Mouse (Mus musculus) kidney, embryonic 16.5 days (tissue): ENCODE measurements at regions not wholly inside any gene's neighbourhood (a gene's known extent, or its start where the extent isn't known, plus 50 kb on each side); places are given as distances from the start of the nearest gene placed in this dataset.

Experiments used
- ATAC-seq: fragments of 200-750 bp; cut with Nextera tagmentation; 2 replicates; pipeline ENCODE4 v1.8.0; 2017; ENCODE audit warnings: moderate TSS enrichment; ENCODE audit not compliant: low FRiP score, low TSS enrichment
- H3K27ac ChIP-seq: fragments of 300-500 bp; sonication (generic); 2 replicates; pipeline ENCODE4 v1.5.1; 2014; ENCODE audit warnings: low read length
- H3K27me3 ChIP-seq: fragments of 300-500 bp; sonication (generic); 2 replicates; pipeline ENCODE4 v1.6.1; 2014; ENCODE audit warnings: low read length, control low read depth, mixed read lengths; ENCODE audit not compliant: insufficient read depth
- H3K36me3 ChIP-seq: fragments of 300-500 bp; sonication (generic); 2 replicates; pipeline ENCODE4 v1.6.1; 2014; ENCODE audit warnings: low read length, control low read depth, mixed read lengths; ENCODE audit not compliant: insufficient read depth
- H3K4me1 ChIP-seq: fragments of 300-500 bp; sonication (generic); 2 replicates; pipeline ENCODE4 v1.6.1; 2014; ENCODE audit warnings: low read length, control low read depth, mixed read lengths; ENCODE audit not compliant: insufficient read depth
- H3K4me2 ChIP-seq: fragments of 300-500 bp; sonication (generic); replicated peaks from 2 replicates; pipeline ENCODE4 v1.6.1; 2014; ENCODE audit warnings: low read depth, low read length
- H3K4me3 ChIP-seq: fragments of 300-500 bp; sonication (generic); 2 replicates; pipeline ENCODE4 v1.5.1; 2014; ENCODE audit warnings: mild to moderate bottlenecking, low read length
- H3K9ac ChIP-seq: fragments of 300-500 bp; sonication (generic); replicated peaks from 2 replicates; pipeline ENCODE4 v1.6.1; 2014; ENCODE audit warnings: low read length
- H3K9me3 ChIP-seq: fragments of 300-500 bp; sonication (generic); 2 replicates; pipeline ENCODE4 v1.6.1; 2016; ENCODE audit warnings: low read length, control low read depth
- WGBS: fragments of 180-500 bp; shearing (Covaris S2); extraction: QIAGEN DNeasy Blood & Tissue Kit; methylation state at CpG from one replicate; pipeline ENCODE4 v1.1.7; 2014; 5-methylcytosine and 5-hydroxymethylcytosine counted together

DNA sequence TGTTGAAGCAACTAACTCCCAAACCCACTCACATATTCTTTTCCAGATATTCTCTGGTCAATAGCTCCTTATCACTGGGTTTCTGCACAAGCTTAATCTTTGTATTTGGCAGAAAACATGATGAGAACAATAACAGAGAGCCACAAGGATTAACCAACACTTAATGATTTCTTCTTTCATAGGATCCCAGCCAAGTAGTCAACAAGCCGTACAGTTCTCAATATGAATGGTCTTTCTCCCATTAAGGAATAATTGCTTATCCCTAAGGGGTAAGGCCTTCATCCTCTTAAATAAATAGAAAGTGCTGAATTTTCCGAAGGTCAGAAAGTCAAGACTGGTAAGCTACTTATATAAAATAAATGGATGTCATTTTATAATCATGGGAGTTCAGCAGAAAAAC lies 181.3 kb upstream of the Paip1 start:
- H3K4me1 ChIP-seq = no peaks in the 10 kb centered on the region
- no peaks in the 10 kb centered on the region for H3K36me3 ChIP-seq
- H3K27ac ChIP-seq = no peak overlapping the region
- no peaks in the 10 kb centered on the region for H3K27me3 ChIP-seq
- no peak for ATAC-seq
- H3K9ac ChIP-seq = no peak overlapping the region
- H3K9me3 ChIP-seq = no peaks in the 10 kb centered on the region
- H3K4me3 ChIP-seq = no peak overlapping the region
- 91% methylated on average over 2 of the region's 2 CpGs for WGBS
- H3K4me2 ChIP-seq = no peak overlapping the region

DNA sequence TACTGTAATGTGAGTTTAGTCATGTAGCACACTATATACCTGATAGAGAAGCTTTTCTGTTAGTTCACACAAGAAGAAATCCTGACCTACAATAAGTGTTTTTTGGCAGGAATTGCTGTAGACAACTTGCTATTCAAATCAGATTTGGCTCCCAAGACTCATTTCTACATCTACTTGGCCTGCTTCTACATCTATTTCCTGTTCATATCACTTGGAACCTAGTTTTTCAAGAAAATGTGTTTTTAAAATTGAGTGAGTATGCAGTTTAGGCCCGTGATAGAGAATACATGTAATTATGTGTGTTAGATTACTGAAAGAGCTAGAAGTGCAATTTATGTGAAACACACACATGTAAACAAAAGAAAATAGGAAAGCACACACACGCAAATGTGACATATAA lies 176.4 kb upstream of the Paip1 start:
- Histone ChIP-seq H3K27ac (no peak overlapping the region), H3K9ac (no peak overlapping the region), H3K4me3 (no peak overlapping the region), H3K4me1 (no peaks in the 10 kb centered on the region), H3K4me2 (no peak overlapping the region), H3K27me3 (no peaks in the 10 kb centered on the region), H3K36me3 (no peaks in the 10 kb centered on the region), H3K9me3 (no peaks in the 10 kb centered on the region)
- ATAC-seq = no peak
- WGBS = 90% methylated on average over 2 of the region's 2 CpGs

DNA sequence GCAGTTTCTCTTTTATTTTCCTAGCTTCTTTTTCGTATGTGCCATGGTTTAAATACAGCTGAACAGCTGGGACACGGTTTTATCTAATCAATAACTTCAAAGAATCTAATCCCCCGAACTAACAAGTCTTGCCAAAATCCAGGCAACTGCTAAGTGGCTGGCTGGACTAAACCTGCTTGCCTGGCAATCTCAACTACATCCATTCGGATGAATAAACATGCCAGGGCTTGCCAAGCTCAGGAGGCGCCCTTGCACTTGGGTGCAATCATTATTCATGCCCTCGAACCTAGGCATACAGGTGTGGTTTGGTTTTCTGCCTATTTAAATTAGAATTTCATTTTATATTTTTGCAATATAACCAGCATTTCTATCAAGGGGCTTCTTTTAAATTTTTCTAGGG lies 172.1 kb upstream of the Paip1 start:
- WGBS = 68% methylated on average over 6 of the region's 6 CpGs
- Histone ChIP-seq H3K9me3 (no peaks in the 10 kb centered on the region), H3K27me3 (no peaks in the 10 kb centered on the region), H3K4me2 (no peak overlapping the region), H3K4me1 (no peaks in the 10 kb centered on the region), H3K9ac (no peak overlapping the region), H3K36me3 (no peaks in the 10 kb centered on the region), H3K27ac (no peak overlapping the region), H3K4me3 (no peak overlapping the region)
- no peak for ATAC-seq

DNA sequence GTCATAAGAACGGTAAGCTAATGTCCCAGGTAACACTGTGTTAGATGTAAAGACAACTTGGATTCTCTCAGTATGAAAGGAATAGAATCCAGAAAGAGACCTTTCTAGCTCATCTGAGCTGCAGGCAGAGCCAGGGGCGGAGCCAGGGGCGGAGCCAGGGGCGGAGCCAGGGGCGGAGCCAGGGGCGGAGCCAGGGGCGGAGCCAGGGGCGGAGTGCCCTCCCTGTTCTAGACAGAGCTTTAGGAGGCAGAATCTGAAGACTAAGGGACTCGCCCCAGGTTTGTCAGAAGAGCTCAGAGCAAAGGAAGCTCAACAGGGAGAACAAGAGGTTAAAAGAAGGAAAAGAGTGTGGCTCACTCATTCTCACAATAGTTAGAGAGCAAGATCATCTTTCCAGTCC lies 169.9 kb upstream of the Paip1 start:
- no peak overlapping the region for H3K4me3 ChIP-seq
- no peak for ATAC-seq
- H3K9me3 ChIP-seq = no peaks in the 10 kb centered on the region
- no peaks in the 10 kb centered on the region for H3K4me1 ChIP-seq
- 69% methylated on average over 9 of the region's 9 CpGs for WGBS
- no peaks in the 10 kb centered on the region for H3K27me3 ChIP-seq
- H3K4me2 ChIP-seq = no peak overlapping the region
- H3K9ac ChIP-seq = no peak overlapping the region
- no peak overlapping the region for H3K27ac ChIP-seq
- no peaks in the 10 kb centered on the region for H3K36me3 ChIP-seq

DNA sequence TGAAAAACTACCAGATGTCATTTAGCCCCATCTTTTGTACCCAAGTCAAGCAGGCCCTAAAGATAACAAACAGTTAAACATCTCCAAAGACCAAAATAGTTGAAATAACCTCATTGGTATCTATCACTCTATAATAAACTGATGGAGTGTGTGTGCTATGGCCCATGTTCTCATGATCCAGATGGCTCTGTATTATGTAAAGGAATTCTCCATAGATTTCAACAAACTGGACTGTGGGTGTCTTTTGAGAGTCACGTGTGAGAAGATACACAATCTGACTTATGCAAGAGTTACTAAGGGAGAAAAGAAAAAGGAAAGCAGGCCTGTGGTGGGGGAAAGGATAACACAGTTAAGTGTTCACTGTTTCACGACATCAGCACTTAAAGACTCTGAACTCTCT lies 164.8 kb upstream of the Paip1 start:
- no peaks in the 10 kb centered on the region for H3K36me3 ChIP-seq
- no peak for ATAC-seq
- no peak overlapping the region for H3K27ac ChIP-seq
- H3K4me2 ChIP-seq = no peak overlapping the region
- H3K27me3 ChIP-seq = no peaks in the 10 kb centered on the region
- H3K9me3 ChIP-seq = no peaks in the 10 kb centered on the region
- no peak overlapping the region for H3K4me3 ChIP-seq
- H3K9ac ChIP-seq = no peak overlapping the region
- 47% methylated on average over 2 of the region's 2 CpGs for WGBS
- peaks cover 4% of the 10 kb centered on the region; the same call in 1 of the 2 replicates for H3K4me1 ChIP-seq

DNA sequence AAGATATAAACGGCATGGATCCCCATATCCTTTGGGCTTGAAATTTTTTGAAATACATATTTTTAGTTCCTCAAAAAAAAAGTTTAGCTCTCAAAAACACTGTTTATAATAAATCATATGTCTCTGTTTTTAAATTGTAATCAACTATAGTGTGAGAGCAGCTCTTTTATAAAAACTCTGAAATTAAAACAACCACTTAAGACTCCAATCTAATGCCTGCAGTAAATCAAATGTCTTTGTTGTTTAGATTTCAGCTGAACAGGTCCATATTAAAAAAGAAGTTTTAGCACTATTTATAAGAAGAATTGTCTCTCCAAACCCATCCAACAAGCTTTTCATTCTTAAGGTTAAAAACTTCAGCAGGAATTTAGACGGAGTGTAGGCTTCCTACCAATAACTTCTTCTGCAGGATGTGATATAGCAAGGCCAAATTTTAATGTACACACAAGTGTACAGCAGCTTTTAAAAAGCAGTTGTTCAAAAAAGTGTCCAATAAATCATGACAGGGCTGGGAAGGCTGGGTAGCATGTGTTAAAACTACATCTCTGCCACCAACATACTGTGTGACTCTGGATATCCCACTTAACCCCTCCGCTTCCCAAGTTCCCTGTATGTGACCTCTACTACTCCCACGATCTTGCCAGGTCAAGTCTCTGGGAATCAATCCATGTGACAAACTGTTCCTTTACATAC lies 160.6 kb upstream of the Paip1 start:
- peak; percentile 57; the same call in 1 of the 2 replicates for ATAC-seq
- Histone ChIP-seq H3K27me3 (no peaks in the 10 kb centered on the region), H3K4me1 (peaks cover 4% of the 10 kb centered on the region; the same call in 1 of the 2 replicates), H3K27ac (no peak overlapping the region), H3K36me3 (no peaks in the 10 kb centered on the region), H3K9me3 (no peaks in the 10 kb centered on the region), H3K4me3 (no peak overlapping the region), H3K4me2 (no peak overlapping the region), H3K9ac (no peak overlapping the region)
- 45% methylated on average over 4 of the region's 4 CpGs for WGBS

DNA sequence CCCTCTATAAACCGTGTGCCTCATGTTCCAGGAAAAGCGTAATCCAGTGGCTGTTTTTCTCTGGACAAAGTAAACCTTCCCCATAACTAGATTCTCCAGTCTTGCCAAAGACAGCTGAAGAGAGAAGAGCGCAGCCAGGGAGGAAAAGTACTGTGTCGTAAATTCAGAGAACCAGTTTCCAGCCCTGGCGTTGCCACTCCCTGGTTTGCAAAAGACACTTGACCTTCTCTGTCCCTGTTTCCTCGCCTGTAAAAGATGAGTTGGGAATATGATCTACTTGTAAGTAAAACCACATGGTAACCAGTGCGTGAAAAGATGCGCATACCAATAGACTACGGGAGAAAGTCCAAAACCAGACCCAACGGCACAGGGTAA lies 160.1 kb upstream of the Paip1 start:
- H3K9me3 ChIP-seq = no peaks in the 10 kb centered on the region
- no peaks in the 10 kb centered on the region for H3K36me3 ChIP-seq
- peaks cover 4% of the 10 kb centered on the region; the same call in 1 of the 2 replicates for H3K4me1 ChIP-seq
- no peak overlapping the region for H3K9ac ChIP-seq
- peak; percentile 39; the same call in 1 of the 2 replicates for ATAC-seq
- no peak overlapping the region for H3K27ac ChIP-seq
- 28% methylated on average over 10 of the region's 10 CpGs for WGBS
- no peaks in the 10 kb centered on the region for H3K27me3 ChIP-seq
- H3K4me2 ChIP-seq = no peak overlapping the region
- no peak overlapping the region for H3K4me3 ChIP-seq

DNA sequence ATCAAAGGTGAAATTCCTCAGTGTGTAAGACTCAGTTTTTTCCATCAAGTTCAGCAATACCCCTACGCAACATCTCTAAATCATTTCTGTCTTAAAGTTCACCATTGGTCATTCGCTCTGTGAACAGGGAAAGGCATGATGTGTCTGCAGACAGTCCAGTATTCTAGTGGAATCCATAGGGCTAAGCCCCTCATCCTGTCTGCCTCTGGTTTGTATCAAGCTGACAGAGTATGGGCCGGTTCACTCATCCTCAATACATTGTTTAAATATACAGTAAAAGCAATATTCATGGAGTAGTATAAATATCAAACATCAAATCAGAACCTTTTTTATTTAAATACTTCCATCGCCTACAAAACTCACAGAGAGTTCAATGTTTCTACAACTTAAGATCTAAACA lies 152.9 kb upstream of the Paip1 start:
- Histone ChIP-seq H3K36me3 (no peaks in the 10 kb centered on the region), H3K4me3 (no peak overlapping the region), H3K27me3 (no peaks in the 10 kb centered on the region), H3K9ac (no peak overlapping the region), H3K4me1 (no peaks in the 10 kb centered on the region), H3K4me2 (no peak overlapping the region), H3K27ac (no peak overlapping the region), H3K9me3 (no peaks in the 10 kb centered on the region)
- ATAC-seq = no peak
- 86% methylated on average over 4 of the region's 4 CpGs for WGBS

DNA sequence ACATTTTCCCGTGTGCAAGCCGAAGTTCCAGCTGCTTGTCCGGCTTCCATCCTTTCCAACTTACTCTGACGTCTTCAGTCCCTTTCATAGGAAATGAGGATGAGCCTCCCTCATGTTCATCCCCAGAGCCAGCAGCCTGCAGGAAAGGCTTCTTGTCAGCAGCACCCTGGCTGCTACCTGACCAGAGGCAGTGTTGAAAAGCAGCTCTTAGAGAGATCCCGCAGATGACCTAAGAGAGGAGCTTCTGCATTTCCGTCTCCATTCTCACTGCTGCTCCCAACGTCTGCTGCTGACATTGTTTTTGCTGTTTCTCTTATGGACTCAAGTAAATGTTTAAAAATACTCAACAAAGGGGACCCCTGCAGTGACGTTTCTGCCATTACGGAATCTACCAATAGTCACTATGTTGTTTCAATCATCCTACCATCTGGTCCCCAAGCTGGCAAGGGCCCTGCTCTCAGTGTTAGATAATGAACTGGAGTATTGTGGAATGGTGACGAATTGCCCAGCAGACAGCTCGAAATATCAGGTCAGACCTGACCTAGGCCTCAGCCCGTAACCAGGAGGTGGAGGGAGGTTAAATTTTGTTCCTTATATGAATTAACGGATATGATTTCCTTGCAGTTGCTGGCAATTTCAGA lies 151.0 kb upstream of the Paip1 start:
- Histone ChIP-seq H3K9ac (no peak overlapping the region), H3K4me2 (no peak overlapping the region), H3K27ac (no peak overlapping the region), H3K4me3 (no peak overlapping the region), H3K36me3 (no peaks in the 10 kb centered on the region), H3K9me3 (no peaks in the 10 kb centered on the region), H3K27me3 (no peaks in the 10 kb centered on the region), H3K4me1 (no peaks in the 10 kb centered on the region)
- 74% methylated on average over 13 of the region's 13 CpGs for WGBS
- ATAC-seq = no peak

DNA sequence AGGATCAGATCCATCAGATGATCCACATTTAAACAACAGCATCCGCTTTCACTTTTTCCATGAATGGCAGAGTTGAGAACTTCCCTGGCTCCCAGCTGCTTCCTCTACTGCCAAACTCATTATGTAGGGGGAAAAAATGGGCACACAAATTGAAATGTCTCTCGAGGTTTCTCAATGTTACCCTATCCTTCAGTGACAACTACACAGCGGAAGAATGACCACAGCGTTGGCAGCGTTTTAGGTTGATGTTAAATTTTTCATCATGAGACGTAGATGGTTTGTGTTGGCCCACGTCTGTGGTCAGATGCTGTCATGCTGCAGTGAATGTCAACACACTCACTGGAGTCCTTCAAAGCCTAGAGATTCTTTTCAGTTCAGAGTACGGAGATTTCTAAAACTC lies 149.0 kb upstream of the Paip1 start:
- 92% methylated on average over 8 of the region's 8 CpGs for WGBS
- no peak for ATAC-seq
- H3K36me3 ChIP-seq = no peaks in the 10 kb centered on the region

More for the DNA sequence above, 149.0 kb upstream of the Paip1 start:
- no peak overlapping the region for H3K9ac ChIP-seq
- no peaks in the 10 kb centered on the region for H3K27me3 ChIP-seq
- no peak overlapping the region for H3K27ac ChIP-seq
- no peaks in the 10 kb centered on the region for H3K4me1 ChIP-seq
- no peak overlapping the region for H3K4me3 ChIP-seq
- H3K9me3 ChIP-seq = no peaks in the 10 kb centered on the region
- H3K4me2 ChIP-seq = no peak overlapping the region
